Mouse (Mus musculus) stomach, embryonic 14.5 days (tissue): ENCODE data around the gene Trpm3. TPM values are rescaled to one million over a fixed set of nuclear protein-coding genes. Genes with fewer than 3 reads are reported as not detected.

Experiments
- ATAC-seq: fragments of 200-750 bp; cut with Nextera tagmentation; 2 replicates; pipeline ENCODE4 v1.8.0; 2017; ENCODE audit warnings: low read depth, moderate TSS enrichment; ENCODE audit not compliant: insufficient number of reproducible peaks, insufficient read depth, low FRiP score
- H3K27ac ChIP-seq: fragments of 300-500 bp; sonication (generic); 2 replicates; pipeline ENCODE4 v1.5.1; 2014; ENCODE audit warnings: mild to moderate bottlenecking, low read length, moderate library complexity, mixed read lengths
- H3K27me3 ChIP-seq: fragments of 300-500 bp; sonication (generic); 2 replicates; pipeline ENCODE4 v1.6.1; 2014; ENCODE audit warnings: low read length, control low read depth, mixed read lengths; ENCODE audit not compliant: control insufficient read depth, insufficient read depth
- H3K36me3 ChIP-seq: fragments of 300-500 bp; sonication (generic); 2 replicates; pipeline ENCODE4 v1.6.1; 2014; ENCODE audit warnings: mild to moderate bottlenecking, control low read depth, low read length, moderate library complexity, mixed read lengths; ENCODE audit not compliant: control insufficient read depth, insufficient read depth
- H3K4me1 ChIP-seq: fragments of 300-500 bp; sonication (generic); 2 replicates; pipeline ENCODE4 v1.6.1; 2014; ENCODE audit warnings: low read length, control low read depth, mixed read lengths; ENCODE audit not compliant: control insufficient read depth, insufficient read depth
- H3K4me2 ChIP-seq: fragments of 300-500 bp; sonication (generic); replicated peaks from 2 replicates; pipeline ENCODE4 v1.6.1; 2014; ENCODE audit warnings: low read depth, low read length, control low read depth
- H3K4me3 ChIP-seq: fragments of 300-500 bp; sonication (generic); 2 replicates; pipeline ENCODE4 v1.5.1; 2014; ENCODE audit warnings: low read depth, low read length, control low read depth
- H3K9ac ChIP-seq: fragments of 300-500 bp; sonication (generic); replicated peaks from 2 replicates; pipeline ENCODE4 v1.6.1; 2014; ENCODE audit warnings: low read depth, mild to moderate bottlenecking, control low read depth, low read length, moderate library complexity, mixed read lengths
- H3K9me3 ChIP-seq: fragments of 300-500 bp; sonication (generic); 2 replicates; pipeline ENCODE4 v1.6.1; 2016; ENCODE audit warnings: low read depth, low read length, control low read depth; ENCODE audit not compliant: control insufficient read depth
- WGBS: fragments of 180-500 bp; shearing (Covaris S2); extraction: QIAGEN DNeasy Blood & Tissue Kit; methylation state at CpG from one replicate; pipeline ENCODE4 v1.1.7; 2014; 5-methylcytosine and 5-hydroxymethylcytosine counted together
- polyA plus RNA-seq: library from polyadenylated mRNA; unstranded; fragments of >200 nt; fragmentation: Nextera tagmentation; extraction: Ambion mirVana; gene quantifications from 2 replicates; pipeline ENCODE4 v1.2.1, GENCODE M21; 2014

Gene Trpm3
- polyA plus RNA-seq, 1 experiment from 2014 or later = 0.97 TPM

DNA sequence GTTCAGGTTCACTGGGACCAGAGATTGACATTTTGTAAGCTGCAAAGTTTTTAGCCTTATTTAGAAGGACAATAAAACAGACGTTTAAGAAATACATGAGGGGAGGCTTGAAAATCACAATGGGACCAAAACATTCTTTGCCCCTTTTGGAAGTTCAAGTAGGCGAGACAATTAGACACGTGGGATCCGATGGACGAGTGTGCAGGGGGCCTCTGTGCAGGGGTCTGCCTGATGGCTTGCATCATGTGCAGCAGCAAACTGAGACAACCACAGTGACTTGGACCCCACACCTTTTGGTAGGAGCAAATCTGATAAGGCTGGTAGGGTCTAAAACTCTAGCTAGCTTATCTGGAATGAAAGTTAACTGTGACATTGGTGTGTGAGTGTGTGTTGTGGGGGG, 188.4 kb downstream of the Trpm3 start:
- Histone ChIP-seq H3K36me3 (no peaks in the 10 kb centered on the region), H3K4me1 (no peaks in the 10 kb centered on the region), H3K9ac (no peak overlapping the region), H3K27ac (no peak overlapping the region), H3K27me3 (no peaks in the 10 kb centered on the region), H3K9me3 (no peaks in the 10 kb centered on the region), H3K4me3 (no peak overlapping the region), H3K4me2 (no peak overlapping the region)
- ATAC-seq = no peak
- 64% methylated on average over 5 of the region's 5 CpGs for WGBS

- H3K9me3 ChIP-seq = no peaks in the 10 kb centered on the region
- H3K36me3 ChIP-seq = no peaks in the 10 kb centered on the region
- H3K4me1 ChIP-seq = no peaks in the 10 kb centered on the region
- H3K4me3 ChIP-seq = no peak overlapping the region
- H3K27me3 ChIP-seq = no peaks in the 10 kb centered on the region
- WGBS = 82% methylated on average over 3 of the region's 3 CpGs
- H3K4me2 ChIP-seq = no peak overlapping the region
- no peak overlapping the region for H3K9ac ChIP-seq
- H3K27ac ChIP-seq = no peak overlapping the region
- ATAC-seq = no peak
These were observed 197.4 kb downstream of the Trpm3 start for GRCm38 (mm10) chr19:22336278-22336677.

DNA sequence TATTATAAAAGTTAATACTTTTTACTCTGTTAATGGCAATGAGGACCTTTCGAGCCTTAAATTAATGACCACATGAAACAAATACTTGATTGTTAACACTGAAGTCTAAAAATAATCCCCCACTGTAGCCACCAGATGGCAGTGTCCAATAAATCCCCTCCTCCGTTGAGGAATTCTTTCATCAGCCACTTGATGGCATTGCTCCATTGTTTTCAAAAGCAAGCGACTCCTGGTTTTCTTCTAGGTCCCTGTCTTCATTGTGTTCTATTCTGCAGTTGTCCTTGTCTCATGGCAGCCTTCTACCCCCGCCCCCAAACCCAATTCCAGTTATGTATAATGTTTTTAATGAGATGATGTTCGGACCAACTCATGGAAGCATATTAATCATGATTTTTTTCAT, 198.6 kb downstream of the Trpm3 start:
- Histone ChIP-seq H3K27ac (no peak overlapping the region), H3K9me3 (no peaks in the 10 kb centered on the region), H3K4me2 (no peak overlapping the region), H3K27me3 (no peaks in the 10 kb centered on the region), H3K4me1 (no peaks in the 10 kb centered on the region), H3K36me3 (no peaks in the 10 kb centered on the region), H3K9ac (no peak overlapping the region), H3K4me3 (no peak overlapping the region)
- ATAC-seq = no peak
- WGBS = 18% methylated on average over 5 of the region's 5 CpGs

DNA sequence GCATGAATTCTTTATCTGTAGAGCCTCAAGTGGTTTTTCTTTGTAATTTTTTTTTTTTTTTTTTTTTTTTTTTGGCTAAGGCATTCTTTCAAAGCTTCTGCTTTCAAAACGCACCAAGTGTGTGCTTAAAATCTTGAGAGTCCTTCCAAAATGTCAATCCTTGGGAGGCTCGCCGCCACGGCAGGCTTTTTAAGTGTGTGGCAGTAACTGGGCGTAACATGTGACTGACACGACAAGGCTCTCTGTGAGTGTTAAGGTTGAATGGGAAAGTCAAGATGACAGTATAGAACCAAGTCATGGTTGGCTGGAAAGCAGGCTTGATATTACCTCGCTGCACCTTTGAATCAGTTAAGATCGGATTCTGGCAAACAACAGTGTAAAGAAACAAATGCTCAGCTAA, 200.1 kb downstream of the Trpm3 start:
- H3K9ac ChIP-seq = no peak overlapping the region
- no peak for ATAC-seq
- no peak overlapping the region for H3K4me2 ChIP-seq
- 83% methylated on average over 8 of the region's 8 CpGs for WGBS
- H3K4me3 ChIP-seq = no peak overlapping the region
- H3K36me3 ChIP-seq = no peaks in the 10 kb centered on the region
- H3K9me3 ChIP-seq = no peaks in the 10 kb centered on the region
- H3K27me3 ChIP-seq = no peaks in the 10 kb centered on the region
- no peaks in the 10 kb centered on the region for H3K4me1 ChIP-seq
- H3K27ac ChIP-seq = no peak overlapping the region

DNA sequence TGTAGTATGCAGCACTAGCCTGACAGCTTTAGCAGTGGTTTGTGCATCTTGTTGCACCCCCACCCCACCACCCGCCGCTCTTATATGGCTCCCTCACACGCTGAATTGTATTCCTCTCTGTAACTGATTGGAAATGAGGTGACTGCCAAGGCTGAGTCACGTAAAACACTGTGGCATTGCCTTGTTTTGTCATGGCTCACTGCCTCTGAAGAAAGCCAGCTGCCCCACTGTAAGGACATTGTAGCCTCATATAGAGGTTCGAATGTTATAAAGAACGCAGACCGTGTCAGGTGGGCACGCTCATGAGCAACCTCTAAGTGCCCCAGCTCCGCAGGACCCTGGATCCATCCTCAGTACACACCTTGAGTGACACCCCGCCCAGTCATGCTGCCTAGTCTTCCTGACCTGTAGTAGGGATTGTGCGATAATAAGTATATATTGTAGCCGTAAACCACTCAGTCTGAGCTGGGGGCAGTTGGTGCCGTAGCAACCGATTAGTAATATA, 215.2 kb downstream of the Trpm3 start:
- no peak for ATAC-seq
- Histone ChIP-seq H3K9me3 (no peaks in the 10 kb centered on the region), H3K4me3 (no peak overlapping the region), H3K36me3 (no peaks in the 10 kb centered on the region), H3K4me1 (no peaks in the 10 kb centered on the region), H3K9ac (no peak overlapping the region), H3K27me3 (no peaks in the 10 kb centered on the region), H3K27ac (no peak overlapping the region), H3K4me2 (no peak overlapping the region)
- WGBS = 88% methylated on average over 14 of the region's 14 CpGs

GRCm38 (mm10) chr19:22386890-22387289, 248.0 kb downstream of the Trpm3 start:
- no peaks in the 10 kb centered on the region for H3K4me1 ChIP-seq
- H3K9me3 ChIP-seq = no peaks in the 10 kb centered on the region
- no peaks in the 10 kb centered on the region for H3K36me3 ChIP-seq
- H3K27me3 ChIP-seq = no peaks in the 10 kb centered on the region
- H3K4me3 ChIP-seq = no peak overlapping the region
- 83% methylated on average over 3 of the region's 3 CpGs for WGBS
- no peak for ATAC-seq
- no peak overlapping the region for H3K4me2 ChIP-seq
- no peak overlapping the region for H3K27ac ChIP-seq
- H3K9ac ChIP-seq = no peak overlapping the region

DNA sequence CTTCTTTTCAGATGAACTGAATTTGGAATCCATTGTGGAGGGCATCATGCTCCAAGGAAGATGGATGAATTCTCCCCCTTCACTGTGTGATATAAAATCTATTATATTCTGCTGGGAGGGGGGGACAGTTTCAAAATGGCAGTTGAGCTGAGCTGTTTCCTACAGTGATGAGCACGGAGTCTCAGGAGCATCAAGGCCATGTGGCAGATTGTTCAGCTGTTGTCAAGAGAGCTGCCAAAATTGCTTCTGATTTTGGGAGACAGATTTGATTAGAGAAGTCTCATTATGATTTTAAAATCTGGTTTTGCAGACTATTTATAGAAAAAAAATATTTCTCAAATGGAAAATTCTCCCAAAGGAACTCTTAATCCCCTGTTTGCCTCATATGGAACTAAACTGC, 255.9 kb downstream of the Trpm3 start:
- no peaks in the 10 kb centered on the region for H3K36me3 ChIP-seq
- ATAC-seq = no peak
- no peak overlapping the region for H3K27ac ChIP-seq
- 76% methylated on average over 1 of the region's 1 CpGs for whole genome bisulfite sequencing
- no peaks in the 10 kb centered on the region for H3K4me1 ChIP-seq
- no peaks in the 10 kb centered on the region for H3K27me3 ChIP-seq
- no peaks in the 10 kb centered on the region for H3K9me3 ChIP-seq
- H3K4me2 ChIP-seq = no peak overlapping the region
- no peak overlapping the region for H3K4me3 ChIP-seq
- no peak overlapping the region for H3K9ac ChIP-seq

DNA sequence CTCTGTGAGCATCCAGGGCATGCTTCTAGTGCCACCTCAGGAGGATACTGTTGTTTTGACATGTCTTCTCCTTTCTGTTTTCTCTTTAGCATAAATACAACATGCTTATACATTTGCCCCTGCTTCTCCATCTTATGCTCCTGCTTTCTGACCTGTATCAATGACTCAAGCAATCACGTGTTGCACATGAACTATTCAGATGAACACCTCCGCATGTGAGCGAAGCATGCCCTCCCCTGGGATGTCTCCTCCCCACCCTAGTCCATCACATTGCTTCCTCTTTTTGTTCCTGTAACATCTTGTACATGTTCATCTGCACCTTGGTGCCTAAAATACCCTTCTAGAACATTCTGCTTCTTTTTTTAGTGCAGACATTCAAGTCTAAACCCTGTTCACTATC, 265.2 kb downstream of the Trpm3 start:
- H3K9ac ChIP-seq = no peak overlapping the region
- H3K9me3 ChIP-seq = no peaks in the 10 kb centered on the region
- WGBS = 92% methylated on average over 3 of the region's 3 CpGs
- H3K36me3 ChIP-seq = no peaks in the 10 kb centered on the region
- no peak for ATAC-seq
- H3K27me3 ChIP-seq = no peaks in the 10 kb centered on the region
- no peak overlapping the region for H3K4me2 ChIP-seq
- H3K27ac ChIP-seq = no peak overlapping the region
- no peak overlapping the region for H3K4me3 ChIP-seq
- no peaks in the 10 kb centered on the region for H3K4me1 ChIP-seq

DNA sequence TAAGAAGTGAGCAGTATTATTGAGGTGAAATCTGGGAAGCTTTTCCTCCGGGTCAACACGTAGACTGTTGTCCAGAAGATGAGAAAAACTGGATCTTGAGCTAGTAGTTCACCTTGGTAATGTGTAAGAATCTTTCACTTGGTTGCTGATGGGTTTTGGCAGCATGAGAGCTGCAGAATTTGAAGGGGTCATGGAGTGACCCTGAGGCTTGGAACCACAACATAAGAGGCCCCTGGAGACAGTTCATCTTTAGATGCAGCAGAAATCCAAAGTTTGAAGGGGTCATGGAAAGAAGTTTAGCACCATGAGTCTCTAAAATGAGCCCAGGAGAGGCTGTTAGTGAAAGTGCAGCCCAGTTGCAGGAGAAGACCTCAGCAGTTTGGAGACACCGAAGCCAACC, 279.4 kb downstream of the Trpm3 start:
- Histone ChIP-seq H3K9ac (no peak overlapping the region), H3K27ac (no peak overlapping the region), H3K4me2 (no peak overlapping the region), H3K36me3 (no peaks in the 10 kb centered on the region), H3K27me3 (no peaks in the 10 kb centered on the region), H3K4me1 (no peaks in the 10 kb centered on the region), H3K9me3 (no peaks in the 10 kb centered on the region), H3K4me3 (no peak overlapping the region)
- WGBS = 92% methylated on average over 3 of the region's 3 CpGs
- ATAC-seq = no peak
